Mouse (Mus musculus) megakaryocyte, embryonic 14.5 days (primary cell): ENCODE results near the gene Fam98c. TPM values are rescaled to one million over a fixed set of nuclear protein-coding genes. Genes with fewer than 3 reads are reported as not detected.

Source experiments
- H3K27me3 ChIP-seq: replicated peaks from 2 replicates; pipeline ENCODE3; 2012; ENCODE audit warnings: inconsistent platforms
- H3K36me3 ChIP-seq: replicated peaks from 2 replicates; pipeline ENCODE3; 2012; ENCODE audit warnings: low read length, inconsistent platforms, mixed read lengths
- H3K4me1 ChIP-seq: 2 replicates; pipeline ENCODE4 v1.6.1; 2012; ENCODE audit warnings: inconsistent platforms
- H3K4me3 ChIP-seq: replicated peaks from 2 replicates; pipeline ENCODE3; 2012; ENCODE audit warnings: moderate library complexity, mild to moderate bottlenecking, inconsistent platforms
- H3K9me3 ChIP-seq: 2 replicates; pipeline ENCODE4 v1.6.1; 2012; ENCODE audit warnings: inconsistent platforms
- FLI1 ChIP-seq: IDR thresholded peaks from 2 replicates; pipeline ENCODE4 v1.6.1; 2012; ENCODE audit warnings: low read length, inconsistent platforms, mixed read lengths
- GATA1 ChIP-seq: IDR thresholded peaks from 3 replicates; pipeline ENCODE4 v1.6.1; 2012; ENCODE audit warnings: mixed read lengths, low read length, inconsistent platforms, borderline replicate concordance
- polyA plus RNA-seq: library from polyadenylated mRNA; stranded (reverse); fragments of >175 nt; gene quantifications from 2 replicates; pipeline ENCODE4 v1.2.3, GENCODE M21; 2012; ENCODE audit warnings: low replicate concordance; ENCODE audit not compliant: insufficient read depth

Gene Fam98c
- polyA plus RNA-seq, 1 experiment: 135 TPM

GRCm38 (mm10) chr7:29118142-29118851 is 37.7 kb downstream of the Fam98c start:
- Histone ChIP-seq H3K36me3 (no peaks in the 10 kb centered on the region), H3K27me3 (peaks cover 49% of the 10 kb centered on the region), H3K4me3 (no peak overlapping the region), H3K9me3 (no peaks in the 10 kb centered on the region), H3K4me1 (peaks cover 11% of the 10 kb centered on the region)
- TF ChIP-seq FLI1 (no peak), GATA1 (no peak)

- Histone ChIP-seq H3K9me3 (no peaks in the 10 kb centered on the region), H3K27me3 (peaks cover 32% of the 10 kb centered on the region), H3K4me1 (no peaks in the 10 kb centered on the region), H3K36me3 (no peaks in the 10 kb centered on the region), H3K4me3 (peak overlapping the region; percentile 23)
- TF ChIP-seq FLI1 (no peak), GATA1 (no peak)
Observed at GRCm38 (mm10) chr7:29108992-29109955, 46.8 kb downstream of the Fam98c start.

Other genes starting within 250 kb of the Fam98c start
- gene Actn4, start 193.9 kb downstream of the Fam98c start, polyA plus RNA-seq: 517 and 590 TPM in 2 replicates
- gene Eif3k, start 174.4 kb downstream of the Fam98c start, polyA plus RNA-seq: 143 and 185 TPM in 2 replicates
- 270 and 353 TPM in 2 replicates for gene Map4k1, start 174.2 kb downstream of the Fam98c start, polyA plus RNA-seq
- 0.12 TPM in 1 of 2 replicates, not detected in the other for gene Ryr1, start 31.1 kb downstream of the Fam98c start, polyA plus RNA-seq
- 1.9 and 7.5 TPM in 2 replicates for gene Rasgrp4, start 21.4 kb downstream of the Fam98c start, polyA plus RNA-seq
- gene Ggn, start 14.0 kb upstream of the Fam98c start, polyA plus RNA-seq: 16.0 and 26.1 TPM in 2 replicates
- gene Spred3, start 14.2 kb upstream of the Fam98c start, polyA plus RNA-seq: 5.9 and 7.0 TPM in 2 replicates
- 131 and 177 TPM in 2 replicates for gene Psmd8, start 24.5 kb upstream of the Fam98c start, polyA plus RNA-seq
- 0.19 and 0.61 TPM in 2 replicates for gene Catsperg1, start 57.8 kb upstream of the Fam98c start, polyA plus RNA-seq
- 32.5 and 42.2 TPM in 2 replicates for gene Kcnk6, start 76.3 kb upstream of the Fam98c start, polyA plus RNA-seq
- 1,324 and 2,330 TPM in 2 replicates for gene Yif1b, start 82.1 kb upstream of the Fam98c start, polyA plus RNA-seq
- 0.46 TPM in 1 of 2 replicates, not detected in the other for gene 2200002D01Rik, start 92.2 kb upstream of the Fam98c start, polyA plus RNA-seq
- 19.9 and 37.0 TPM in 2 replicates for gene Spint2, start 125.7 kb upstream of the Fam98c start, polyA plus RNA-seq
- 12.7 and 22.8 TPM in 2 replicates for gene Ppp1r14a, start 133.1 kb upstream of the Fam98c start, polyA plus RNA-seq
- 1.2 TPM in 1 of 2 replicates, not detected in the other for gene Dpf1, start 147.7 kb upstream of the Fam98c start, polyA plus RNA-seq